Mouse (Mus musculus) c-Kit-negative CD71-positive TER-119-positive erythroid progenitor cells, embryonic 14.5 days (primary cell): ENCODE results near the gene Kat5.

Experiments used
- DNase-seq: peaks from one replicate; pipeline ENCODE4 v3.0.0-alpha.2; 2013; ENCODE audit warnings: low read depth, low spot score

Kat5 gene

DNA sequence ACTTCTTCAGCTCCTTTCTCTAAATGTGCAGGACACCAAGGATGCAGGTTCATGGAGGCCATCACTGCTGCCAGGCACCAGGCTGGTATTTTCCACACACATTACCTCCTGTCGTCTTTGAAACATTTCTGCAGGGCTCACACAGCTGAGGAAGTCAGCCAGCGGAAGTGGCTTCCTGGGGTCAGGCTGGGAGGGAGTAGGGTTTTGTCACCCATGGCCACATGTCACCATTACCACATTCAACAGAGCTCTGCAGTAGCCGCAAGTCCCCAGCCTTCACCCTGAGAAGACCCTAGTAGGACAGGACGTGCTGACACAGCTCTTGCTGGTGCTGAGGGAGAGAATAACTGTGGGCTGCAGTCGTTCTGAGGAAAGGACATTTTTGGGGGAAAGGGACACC lies 38.2 kb downstream of the Kat5 start:
- DNase-seq: no peak

DNA sequence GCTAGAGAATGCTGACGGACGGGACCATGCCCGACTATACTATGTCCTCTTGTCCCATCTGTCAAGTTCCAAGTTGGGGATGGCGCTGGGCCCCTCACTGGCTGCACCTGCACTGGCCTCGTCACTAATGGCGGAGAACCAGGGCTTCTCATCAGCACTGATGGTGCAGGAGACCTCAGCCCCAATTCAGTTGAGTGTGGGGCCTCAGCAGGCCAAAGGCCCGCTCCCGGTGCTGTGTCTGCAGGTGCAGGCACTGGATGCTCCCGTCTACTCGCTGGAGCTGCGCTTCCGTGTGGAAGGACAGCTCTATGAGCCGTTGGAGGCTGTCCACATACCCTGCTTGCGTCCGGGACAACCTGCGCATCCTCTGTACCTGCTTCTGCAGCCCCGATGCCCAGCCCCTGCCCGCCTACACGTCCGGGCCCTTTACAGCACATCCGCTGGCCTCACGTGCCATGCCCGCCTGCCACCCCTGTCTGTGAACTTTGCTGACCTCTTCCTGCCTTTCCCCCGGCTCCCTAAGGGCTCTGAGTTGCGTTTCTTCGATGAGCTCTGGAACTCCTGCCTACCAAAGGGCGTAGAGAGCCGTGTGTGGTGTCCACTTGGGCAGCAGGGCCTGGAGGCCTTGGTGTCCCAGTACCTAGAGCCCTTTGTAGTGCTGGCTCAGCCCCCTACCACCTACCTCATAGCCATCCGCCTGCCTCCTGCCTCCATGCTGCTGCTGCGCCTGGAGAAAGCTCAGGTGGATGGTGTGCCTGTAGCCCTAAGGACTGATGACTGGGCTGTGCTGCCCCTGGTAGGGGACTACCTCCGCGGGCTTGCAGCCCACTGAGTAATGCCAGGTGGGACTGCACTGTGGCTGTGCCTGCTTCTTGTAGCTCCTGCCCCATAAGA lies 39.4 kb downstream of the Kat5 start:
- DNase-seq: no peak

DNA sequence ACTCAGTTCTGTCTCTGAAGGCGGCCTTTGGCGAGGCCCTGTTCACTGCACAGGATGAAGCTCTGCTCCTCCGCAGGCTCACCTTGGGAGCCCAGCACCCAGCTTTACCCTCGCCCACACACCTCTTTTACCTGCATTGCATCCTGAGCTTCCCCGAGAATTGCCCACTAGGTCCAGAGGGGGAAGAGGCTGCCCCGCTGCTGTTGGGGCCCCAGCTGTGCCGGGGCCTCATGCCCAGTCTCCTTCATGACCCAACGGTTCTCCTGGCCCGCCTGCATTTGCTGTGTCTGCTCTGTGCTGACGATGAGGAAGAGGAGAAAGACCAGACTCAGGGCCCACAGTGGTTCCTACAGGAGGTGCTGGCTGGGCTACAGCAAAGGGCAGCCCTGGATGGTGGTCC lies 40.5 kb downstream of the Kat5 start:
- no peak for DNase-seq

DNA sequence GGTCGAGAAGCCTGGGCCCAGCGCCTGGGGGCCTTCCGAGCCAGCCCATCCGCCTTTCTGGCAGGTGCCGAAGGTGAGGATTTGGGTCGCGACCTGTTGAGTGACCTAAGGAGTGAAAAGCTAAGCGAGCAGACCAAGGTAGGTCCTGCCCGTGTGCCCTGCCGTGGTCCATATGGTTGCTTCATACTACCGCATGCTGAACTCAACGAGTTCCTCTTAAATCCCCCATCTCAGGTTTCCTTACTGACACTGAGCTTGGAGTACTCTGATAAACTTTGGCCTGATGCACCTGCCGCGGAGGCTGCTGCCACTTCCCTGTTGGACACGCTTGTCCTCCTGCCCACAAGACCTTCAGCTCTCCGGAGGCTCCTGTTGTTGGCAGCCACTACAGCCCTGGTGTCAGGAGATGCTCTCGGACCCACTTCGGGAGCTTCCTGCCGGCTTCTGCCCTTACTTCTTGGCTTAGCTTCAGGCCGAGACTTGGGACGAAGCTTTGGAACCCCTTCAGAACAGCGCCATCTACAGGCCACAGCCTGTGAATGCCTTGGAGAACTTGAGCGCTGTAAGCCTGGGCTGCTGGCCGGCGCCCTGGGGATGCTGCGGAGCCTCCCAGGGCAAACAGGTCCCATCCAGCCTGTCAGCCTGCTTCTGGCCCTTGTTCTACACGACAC lies 41.4 kb downstream of the Kat5 start:
- DNase-seq: peak; percentile 90

DNA sequence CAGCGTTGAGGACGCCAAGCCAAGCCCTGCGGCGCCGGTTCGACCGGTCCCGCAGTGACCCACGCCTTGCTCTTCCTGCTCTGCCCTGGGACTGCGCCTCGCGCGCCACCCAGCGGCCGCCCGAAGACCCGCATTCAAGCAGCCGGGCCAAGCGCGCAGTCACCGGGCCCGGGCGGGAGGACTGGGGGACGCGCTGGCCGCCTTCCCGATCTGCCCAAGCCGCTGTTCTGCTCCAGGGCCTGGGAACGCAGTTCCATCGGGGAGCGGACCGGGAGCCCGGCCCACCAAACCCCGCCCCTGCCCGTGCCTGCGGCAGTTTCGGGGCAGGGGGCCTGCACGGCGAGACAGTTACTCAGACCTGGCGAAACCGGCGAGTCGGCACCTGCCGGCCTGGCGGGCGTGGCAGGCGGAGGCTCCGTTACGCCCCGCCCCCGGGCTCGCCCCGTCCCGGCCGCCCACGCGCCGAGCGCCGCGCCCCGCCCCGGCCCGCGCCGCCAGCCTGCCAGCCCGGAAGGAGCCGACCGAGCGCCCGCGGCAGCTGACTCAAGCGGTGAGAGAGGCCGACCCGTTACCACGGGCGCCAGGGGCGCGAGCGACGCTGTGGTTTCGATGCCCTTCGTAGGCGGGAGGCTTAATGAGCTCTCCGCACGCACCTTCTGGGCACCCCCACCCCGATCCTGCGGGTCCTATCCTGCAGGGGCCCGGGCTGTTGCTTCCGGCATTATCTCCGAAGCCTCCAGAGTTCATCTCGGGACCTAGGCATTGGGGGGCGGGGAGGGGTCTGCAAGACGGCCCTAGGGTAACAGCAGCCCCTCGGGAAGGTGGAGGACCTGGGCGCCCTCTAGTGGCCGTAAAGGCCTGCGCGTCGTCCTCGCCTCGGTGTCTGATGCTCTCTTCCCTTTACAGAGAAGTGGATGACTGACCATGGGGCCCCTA lies 42.2 kb downstream of the Kat5 start, which contains the start of gene Ap5b1:
Gene Ap5b1, plus strand, starts transcription at position 492 of the 936 bp plus-strand sequence.
- peak; percentile 78 for DNase-seq

DNA sequence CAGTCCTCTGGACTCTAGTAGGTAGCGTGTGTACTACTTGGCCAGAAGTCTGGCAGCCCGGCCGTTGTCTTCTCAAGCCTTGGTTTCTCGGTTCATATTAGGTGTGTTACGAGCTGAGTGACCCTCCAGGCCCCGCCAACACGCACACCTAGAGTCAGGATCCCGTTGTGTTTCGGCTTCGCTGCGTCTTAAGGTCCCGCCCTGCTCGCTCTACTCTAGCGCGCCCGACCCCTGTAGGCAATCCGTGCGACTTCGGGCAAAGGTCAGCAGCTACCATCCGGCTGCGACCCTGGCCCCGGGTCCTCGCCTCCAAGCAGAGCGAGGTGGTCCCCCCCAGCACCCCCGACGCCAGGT lies 42.9 kb downstream of the Kat5 start:
- no peak for DNase-seq

DNA sequence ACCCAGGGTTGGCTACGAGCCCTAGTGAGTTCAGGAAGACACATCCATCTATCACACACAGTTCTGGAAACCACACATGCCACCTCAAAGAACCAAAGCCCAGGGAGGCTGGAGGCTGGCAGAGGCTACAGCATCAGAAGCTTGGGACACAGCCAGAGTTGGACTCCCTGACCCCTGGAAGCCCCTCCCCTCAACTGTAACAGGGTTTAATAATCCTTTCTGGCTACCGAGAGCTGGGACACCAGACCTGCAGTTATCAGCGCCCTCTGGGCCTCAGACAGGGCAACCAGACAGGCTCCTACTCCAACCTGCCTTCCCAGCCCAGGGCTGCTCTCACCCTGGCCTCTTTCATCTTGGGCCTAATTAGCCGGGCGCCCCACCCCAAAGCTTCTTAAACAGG lies 43.7 kb downstream of the Kat5 start:
- no peak for DNase-seq

DNA sequence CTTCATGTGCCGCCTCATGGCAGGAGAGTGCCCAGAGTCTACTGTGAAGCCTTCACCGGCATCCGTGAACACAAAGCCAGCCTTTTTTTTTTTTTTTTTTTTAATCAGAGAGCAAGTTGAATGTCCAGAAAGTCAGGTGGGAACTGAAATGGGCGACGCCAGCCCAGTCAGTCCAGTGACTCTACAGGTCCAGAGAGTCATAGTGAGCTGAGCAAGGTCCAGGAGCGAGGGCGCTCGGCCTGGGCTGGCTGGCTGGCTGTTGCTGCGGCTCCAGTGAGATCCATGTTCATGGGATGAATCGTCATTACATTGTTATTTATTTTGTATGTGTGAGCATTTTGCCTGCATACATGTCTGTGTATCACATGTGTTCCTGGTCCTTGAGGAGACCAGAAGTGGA lies 47.3 kb downstream of the Kat5 start:
- DNase-seq: no peak

DNA sequence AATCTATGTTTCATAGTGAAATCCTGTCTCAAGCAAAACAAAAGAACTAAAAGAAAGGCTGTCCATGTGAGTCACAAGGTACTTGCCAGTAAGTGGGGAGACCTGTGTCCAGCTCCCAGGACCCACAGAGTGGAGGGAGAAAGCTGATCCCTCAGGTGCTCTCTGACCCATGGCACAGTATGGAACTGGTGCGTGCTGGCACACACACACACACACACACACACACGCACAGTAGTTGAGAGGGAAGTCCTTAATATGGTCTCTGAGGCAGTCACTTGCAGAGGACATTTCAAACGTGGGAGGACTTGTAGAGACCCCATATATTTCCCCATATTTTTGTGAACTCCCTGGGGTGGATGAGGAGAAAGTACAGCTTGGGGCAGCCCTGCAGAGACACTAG lies 48.2 kb downstream of the Kat5 start:
- no peak for DNase-seq

DNA sequence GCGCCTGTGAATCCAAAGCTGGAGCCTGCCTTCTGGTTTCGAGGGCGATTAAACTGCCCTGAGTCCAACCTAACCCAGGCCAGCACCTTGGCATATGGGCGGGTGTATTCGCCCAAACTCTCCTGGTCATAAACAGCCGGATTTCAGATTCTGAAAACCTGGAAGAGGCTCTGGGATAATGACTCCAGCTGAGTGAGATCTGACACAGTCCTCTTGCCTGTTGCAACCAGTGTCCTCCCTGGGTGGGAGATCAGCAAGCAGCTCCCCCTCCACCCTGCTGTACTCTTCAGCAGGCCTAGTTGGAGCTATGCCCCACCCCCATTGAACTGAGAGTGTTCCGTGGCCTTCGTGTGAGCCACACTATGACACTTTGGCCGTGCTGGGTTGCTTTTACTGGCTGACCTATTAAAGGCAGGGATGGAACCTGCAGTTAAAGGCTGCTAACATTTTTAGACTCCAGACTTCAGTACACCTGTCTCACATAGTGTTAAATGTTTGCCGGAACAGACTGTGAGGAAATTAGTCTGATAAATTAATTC lies 48.7 kb downstream of the Kat5 start:
- DNase-seq: no peak

DNA sequence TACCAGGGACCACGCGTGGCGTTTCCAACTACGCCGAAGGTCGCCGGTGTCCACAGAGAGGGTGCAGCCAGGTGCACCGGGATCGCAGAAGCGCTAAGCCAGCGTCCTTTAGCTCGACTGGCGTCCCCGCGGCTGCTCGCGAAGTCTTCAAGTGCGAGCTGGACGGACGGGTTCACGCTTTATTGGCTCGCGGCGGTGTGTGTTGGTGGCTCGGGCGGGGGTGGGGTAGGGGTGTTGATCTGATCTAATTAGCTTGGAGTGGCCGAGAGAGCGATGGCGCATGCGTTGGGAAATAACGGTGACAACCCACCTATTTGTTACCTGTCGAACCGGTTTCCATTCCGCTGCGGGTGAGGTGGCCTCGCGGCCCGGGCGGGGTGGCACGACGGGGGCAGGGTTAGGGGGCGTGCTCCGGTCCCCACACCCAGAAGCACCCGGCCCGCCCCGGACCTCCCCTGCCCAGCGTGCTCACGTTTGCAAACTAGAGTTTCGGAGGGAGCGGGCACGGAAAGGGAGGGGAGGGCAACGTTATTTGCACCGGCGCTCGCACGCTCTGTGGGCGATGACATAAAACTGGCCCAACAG lies 49.5 kb downstream of the Kat5 start, which contains the start of gene Ovol1:
Gene Ovol1, minus strand, starts transcription at position 190 of the 585 bp plus-strand sequence.
- DNase-seq: no peak

DNA sequence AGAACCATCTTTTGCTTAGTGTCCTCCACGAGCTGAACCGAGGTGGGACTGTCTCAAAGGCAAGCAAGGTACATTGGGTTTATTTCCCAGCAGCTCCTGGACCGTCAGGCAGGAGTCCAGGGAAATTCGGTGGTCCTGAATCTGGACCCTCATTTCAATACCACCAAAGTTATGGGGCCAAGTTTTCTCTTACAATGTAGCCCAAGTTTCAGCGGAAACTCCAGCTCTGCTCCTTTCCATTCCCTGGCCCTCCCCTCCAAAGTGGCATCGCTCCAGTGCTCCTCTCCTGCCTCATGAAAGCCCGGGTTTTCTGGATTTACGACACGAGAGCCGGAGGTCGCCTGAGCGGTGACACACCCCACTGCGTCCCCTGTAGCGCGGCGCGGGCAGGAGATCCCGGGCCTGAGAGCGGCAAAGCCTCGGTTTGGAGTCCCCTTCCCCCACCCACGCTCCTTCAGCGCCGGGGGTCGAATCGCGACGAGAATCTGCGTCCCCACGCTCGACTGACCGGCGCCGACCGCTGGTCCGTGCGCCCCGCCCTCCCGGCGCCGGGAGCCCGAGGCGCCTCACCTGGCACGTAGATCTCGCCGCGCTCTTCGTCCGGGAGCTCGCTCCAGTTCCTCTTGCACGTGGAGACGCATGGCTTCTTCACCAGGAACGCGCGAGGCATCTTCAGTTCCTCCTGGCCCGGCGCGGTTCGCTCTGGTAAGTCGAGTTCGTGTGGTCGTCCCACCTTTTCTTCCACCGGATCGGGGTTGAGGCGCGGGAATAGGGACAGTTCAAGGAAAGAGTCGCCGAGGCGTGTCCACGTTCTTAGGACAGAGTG lies 50.2 kb downstream of the Kat5 start:
- DNase-seq: no peak

DNA sequence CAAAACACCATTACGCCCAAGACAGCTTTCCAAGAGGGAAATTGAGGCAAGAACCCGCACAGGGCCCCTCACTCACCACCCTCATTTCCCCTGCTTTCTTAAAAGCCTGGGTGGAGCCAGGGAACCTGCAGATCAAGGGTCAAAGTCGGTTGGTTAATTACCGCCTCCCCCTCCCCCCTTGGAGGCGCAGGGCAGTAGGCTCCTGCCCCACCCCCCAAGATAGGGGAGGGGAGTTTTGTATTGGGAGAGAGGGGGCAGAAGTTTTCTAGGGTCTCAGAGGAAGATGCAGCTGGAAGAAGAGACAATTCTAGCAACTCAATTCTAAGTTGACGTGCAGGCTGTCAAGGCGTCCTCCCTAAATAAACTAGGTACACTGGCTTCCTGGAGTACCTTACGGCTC lies 50.8 kb downstream of the Kat5 start:
- no peak for DNase-seq

DNA sequence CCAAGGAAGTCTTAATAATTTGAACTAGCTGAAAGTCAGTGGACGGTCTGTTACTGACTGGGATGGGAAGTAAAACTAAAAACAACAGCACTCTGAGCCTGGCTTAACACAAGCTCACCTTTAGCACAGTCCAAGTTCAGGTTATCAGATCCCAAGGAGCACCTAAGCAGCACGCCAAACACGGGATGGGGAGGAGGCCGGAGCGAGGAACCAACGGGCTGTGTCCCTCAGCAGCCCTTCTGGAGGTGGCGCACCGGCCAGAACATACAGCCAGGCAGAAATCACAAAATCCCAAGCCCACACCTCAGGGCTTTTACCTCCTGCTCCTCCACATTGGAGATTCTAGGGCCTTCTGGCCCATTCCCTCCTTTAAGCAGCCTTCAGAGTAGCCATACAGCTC lies 51.3 kb downstream of the Kat5 start:
- no peak for DNase-seq

DNA sequence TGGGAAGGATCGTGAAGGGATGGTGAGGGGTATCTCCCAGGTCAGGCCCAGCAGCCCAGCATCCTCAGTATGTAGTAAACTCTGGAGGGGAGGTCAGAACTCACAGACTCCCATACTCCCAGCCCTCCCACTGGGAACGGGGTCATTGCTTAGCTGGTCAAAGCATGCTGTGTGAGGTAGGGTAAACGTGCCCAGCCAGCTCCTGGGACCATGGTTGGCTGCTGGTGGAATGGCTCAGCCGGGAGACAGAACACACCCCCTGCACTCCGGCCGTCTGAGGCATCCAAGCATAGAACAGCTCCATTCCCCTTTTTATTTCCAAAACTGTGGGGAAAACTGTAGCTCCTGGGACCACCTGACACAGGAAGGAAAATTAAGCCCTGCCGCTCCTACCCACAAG lies 51.9 kb downstream of the Kat5 start:
- DNase-seq: no peak

DNA sequence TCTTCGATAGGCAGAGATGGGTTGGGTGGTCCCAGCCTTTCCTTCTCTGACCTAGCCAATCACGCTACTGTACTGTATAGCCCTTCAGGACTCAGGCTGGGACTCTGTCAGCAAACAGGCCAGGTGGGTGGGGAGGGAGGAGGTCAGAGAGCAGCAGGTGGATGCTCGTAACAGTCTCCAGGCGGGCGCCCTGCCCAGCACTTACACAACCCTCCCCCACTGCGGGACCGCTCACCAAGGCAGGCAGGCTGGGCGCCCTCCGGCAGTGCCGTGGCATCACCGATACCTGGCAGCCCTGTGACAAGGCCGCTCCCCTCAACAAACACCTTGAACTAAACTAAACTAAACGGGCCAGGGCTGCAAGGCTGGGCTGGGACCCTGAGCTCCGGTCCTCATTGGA lies 55.8 kb downstream of the Kat5 start:
- DNase-seq: no peak

DNA sequence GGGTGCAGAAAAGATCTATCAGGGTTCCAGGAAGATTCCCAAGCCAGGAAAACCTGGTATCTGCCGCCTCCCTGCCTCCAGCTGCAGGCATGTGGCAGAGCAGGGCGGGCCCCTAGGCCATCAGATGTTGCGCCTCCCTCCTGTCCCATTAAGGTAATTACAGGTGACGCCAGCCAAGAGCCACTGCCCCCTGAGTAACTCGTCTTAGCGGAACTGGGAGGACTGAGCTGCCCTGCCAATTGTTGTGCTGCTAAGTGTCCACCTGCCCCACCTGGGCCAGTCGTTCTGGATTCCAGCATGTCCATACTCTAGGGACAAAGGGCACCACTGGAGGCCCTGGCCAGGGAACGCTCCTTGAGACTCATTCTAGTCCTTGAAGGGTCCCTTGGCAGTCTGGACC lies 56.2 kb downstream of the Kat5 start:
- DNase-seq: no peak
